Mouse (Mus musculus) kidney, postnatal 10 days (tissue): ENCODE results near the gene Pxylp1.

Experiments used
- DNase-seq: peaks from one replicate; pipeline ENCODE4 v3.0.0; 2021; ENCODE audit warnings: mixed read lengths

Pxylp1 gene

GRCm38 (mm10) chr9:96890266-96890665 lies 2.2 kb downstream of the Pxylp1 start:
- no peak for DNase-seq

- peak; percentile 91 for DNase-seq
Observed at GRCm38 (mm10) chr9:96889345-96890021, 3.0 kb downstream of the Pxylp1 start.

- DNase-seq, result peak; percentile 46
Observed at GRCm38 (mm10) chr9:96888742-96889344, 3.6 kb downstream of the Pxylp1 start.

GRCm38 (mm10) chr9:96887954-96888353 lies 4.5 kb downstream of the Pxylp1 start:
- no peak for DNase-seq

- no peak for DNase-seq
Observed at GRCm38 (mm10) chr9:96887492-96887891, 5.0 kb downstream of the Pxylp1 start.

DNA sequence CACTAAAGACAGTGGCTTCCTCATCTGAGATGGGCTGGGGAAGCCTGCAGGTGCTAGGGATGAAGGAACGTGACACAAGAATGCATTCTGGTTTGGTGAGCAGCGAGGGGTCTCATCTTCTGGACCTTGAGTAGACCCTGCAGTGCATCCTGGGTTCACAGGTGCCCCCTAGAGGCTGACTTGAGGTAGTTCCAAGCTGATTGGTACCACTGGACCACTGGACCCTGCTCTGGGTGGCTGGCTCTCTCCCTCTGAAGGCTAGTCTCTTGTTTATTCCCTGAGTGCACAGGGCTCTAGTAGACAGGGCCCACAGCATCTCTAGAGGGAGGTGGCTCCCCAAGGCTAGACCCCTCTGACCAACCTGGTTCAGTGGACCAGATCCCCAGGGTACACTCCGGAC lies 6.7 kb downstream of the Pxylp1 start:
- no peak for DNase-seq

DNA sequence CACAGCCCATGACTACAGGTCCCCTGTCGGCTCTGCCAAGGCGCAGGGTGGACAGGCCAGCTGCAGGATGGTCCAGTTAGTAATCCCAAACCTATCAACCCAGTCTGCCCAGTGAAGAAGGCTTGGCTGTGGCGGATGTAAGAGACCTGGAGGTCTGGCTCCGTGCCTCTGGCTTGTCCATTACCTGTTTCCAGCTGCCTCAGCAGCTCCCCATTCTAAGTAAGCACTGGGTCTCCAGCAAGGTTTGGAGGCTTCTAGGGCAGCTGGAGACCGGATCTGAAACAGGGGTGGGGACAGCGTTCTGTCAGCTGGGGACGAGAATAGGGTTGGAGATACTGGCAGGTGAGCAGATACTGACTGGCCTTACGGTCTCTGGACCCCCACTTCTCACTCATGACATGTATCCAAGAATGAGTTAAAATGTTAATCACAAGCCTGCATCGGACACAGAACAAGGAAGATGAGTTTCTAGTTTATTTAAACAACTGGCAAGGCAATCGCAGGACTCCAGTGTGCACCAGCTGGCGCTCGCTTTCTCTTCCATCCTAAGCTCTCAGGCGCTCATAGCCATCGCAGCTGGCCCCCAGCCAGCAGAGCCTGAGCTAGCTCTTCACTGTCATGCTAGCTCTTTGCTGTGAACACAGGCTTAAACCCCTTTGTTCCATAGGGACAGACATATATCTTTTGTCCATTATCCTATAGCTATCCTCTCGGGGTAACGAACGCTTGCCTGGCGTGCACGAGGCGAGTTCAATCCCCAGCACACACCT lies 9.8 kb downstream of the Pxylp1 start:
- no peak for DNase-seq

DNA sequence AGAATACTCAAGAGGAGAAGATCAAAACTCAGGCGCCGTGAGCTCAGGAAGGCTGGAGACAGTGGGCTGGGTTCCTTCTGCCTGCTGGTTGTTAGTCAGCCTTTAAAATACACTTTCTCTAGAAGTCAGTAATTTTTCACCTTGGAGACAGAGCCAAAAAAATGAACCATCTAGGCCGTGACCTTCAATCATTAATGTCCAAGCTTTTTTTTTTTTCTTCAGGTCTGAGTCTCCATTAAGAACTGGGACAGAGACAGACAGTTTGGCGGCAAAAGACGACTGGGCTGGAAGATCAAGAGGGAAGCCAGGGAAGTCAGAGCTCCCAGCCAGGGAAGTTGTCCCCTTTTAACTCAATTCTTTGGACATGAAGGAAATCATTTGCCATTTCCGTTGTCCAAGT lies 10.6 kb downstream of the Pxylp1 start:
- no peak for DNase-seq

DNA sequence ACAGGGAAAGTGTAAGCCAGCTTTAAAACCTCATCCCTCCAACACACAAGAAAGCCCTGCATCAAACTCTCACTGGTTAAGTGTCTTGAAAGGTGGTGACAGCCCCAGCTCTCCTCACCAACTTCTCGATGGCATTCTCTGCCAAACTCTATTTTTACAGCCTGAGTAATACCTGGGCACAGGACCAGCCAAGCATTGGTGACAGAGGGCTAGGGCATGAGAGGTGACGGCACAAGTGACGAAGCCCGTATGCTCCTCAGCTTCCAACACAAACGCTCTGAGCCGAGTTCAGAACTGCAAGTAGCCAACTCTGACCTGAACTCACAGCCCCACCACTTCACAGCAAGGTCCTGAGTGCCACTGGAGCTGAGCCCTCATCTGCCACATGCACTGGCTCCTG lies 13.4 kb downstream of the Pxylp1 start:
- DNase-seq, result no peak

- no peak for DNase-seq
Observed at GRCm38 (mm10) chr9:96878464-96878863, 14.0 kb downstream of the Pxylp1 start.

- DNase-seq, result no peak
Observed at GRCm38 (mm10) chr9:96875704-96876103, 16.8 kb downstream of the Pxylp1 start.

GRCm38 (mm10) chr9:96873082-96873481 lies 19.4 kb downstream of the Pxylp1 start:
- DNase-seq, result peak; percentile 52

DNA sequence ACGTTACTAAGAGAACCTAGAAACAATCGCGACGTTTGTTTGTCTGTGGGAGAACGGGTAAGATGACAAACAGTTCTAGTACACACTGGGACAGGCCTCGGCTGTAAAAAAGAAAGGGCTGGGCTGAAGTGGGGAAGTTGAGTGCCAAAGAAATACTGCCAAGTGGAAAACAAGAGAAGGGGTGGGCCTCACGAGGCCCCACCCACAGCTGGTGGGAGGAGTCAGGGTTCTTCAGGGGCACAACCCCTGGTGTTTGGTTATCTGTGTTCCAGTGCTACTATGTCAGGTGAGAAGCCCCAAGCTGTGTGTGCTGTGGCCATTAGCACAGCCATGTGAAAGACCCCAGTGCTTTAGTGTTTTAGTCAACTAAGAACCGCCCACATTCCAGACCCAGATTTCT lies 22.4 kb downstream of the Pxylp1 start:
- DNase-seq, result no peak

DNA sequence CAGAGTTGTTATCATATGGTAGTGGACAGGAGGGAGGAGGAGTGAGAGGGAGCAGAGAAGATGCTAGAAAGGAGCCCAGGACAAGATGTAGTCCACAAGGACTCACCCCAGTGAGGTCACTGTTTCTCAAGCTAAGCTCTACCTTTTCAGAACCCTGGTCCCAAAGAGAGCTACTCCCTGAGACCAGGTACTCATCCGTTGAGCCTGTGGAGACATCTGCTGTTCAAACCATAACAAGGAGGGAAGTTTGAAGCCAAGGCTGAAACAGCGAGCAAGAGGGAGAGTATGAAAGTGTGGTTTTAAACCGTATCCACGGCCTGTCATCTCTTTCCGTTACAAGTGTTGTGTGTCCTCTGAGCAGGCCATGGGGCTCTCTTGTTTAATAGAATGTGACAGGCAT lies 22.9 kb downstream of the Pxylp1 start:
- DNase-seq, result no peak

- DNase-seq, result no peak
Observed at GRCm38 (mm10) chr9:96868546-96868945, 23.9 kb downstream of the Pxylp1 start.

DNA sequence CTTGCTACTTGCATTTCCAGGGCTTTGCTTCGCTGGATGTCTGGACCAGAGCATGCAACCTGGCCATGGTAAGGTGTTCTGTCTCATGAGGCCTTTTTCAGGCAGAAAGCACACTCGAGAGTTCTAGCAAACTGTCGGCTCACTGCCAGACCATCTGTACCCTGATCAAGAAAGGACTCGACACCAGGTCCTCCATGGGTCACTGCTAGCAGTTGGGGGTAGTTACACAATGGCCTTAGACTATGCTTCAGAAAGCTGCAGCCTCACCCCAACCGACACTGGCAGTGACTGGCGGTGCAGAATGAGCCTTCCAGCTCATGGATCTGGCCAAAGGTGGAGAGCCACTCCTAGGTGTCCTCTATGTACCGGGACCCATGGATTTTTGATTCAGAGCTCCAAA lies 25.3 kb downstream of the Pxylp1 start:
- DNase-seq, result peak; percentile 55

- DNase-seq, result peak; percentile 44
Observed at GRCm38 (mm10) chr9:96866196-96866595, 26.3 kb downstream of the Pxylp1 start.

DNA sequence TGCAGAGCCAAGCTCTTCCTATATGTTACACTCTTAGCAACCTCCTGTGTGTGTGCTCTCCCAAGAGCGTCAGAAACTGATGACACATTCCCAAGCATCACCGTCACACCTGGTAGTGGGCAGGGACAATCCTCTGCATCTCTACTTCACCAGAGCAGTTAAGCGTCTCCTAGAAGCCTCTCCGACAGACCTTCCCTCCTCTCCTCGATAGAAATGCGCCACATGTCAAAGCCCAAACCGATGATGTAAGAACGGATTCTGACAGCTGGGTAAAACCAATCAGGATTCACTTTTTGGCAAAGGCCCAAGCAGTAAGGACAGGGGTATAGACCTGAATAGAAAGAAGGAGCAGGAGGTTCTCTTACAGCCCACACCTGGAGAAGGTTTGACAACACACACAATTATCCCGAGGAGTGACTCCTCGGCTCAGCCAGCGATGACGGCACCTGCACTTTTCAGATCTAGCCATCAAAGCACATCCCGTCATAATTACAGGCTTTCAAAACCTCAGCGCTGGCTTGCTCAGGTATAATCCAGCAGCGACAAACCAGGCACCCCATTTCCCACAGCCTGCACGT lies 26.9 kb downstream of the Pxylp1 start:
- no peak for DNase-seq

DNA sequence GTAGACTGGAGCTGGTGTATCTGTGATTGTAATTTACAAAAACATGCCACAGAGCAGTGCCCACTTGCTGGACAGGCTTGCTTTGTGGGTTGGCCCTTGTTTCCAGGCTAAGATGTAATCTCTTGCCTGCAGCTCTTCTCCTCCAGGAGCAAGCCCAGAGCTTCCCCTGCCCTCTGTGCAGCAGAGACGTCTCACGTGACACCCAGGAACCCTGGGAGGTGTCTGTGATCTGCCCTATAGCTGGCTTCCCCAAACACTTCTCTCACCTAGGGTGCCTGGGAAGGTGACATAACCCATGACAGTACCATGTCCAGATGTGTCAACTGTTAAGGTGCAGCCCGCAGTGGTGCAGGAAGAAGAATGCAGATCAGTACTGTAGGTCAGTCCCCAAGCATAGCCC lies 28.9 kb downstream of the Pxylp1 start:
- DNase-seq, result no peak

DNA sequence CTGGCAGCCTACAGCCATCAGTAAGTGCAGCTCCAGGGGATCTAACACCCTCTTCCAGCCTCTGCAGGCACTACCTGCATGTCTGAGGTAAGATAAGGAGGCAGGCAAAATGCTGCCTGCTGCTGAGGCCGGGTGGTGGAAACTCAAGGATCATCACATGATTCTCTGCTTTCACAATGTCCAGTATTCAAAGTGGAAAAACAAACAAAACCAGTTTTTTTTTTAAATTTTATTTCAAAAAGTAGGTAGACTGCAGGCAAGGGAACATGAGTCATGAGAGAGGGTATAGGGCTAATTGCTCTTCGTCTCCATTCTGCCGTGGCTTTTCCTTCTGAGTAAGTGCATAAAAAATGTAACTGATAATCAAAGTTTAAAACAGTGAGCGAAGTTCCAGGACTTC lies 29.6 kb downstream of the Pxylp1 start:
- DNase-seq, result no peak

- no peak for DNase-seq
Observed at GRCm38 (mm10) chr9:96861092-96861487, 31.4 kb downstream of the Pxylp1 start.

DNA sequence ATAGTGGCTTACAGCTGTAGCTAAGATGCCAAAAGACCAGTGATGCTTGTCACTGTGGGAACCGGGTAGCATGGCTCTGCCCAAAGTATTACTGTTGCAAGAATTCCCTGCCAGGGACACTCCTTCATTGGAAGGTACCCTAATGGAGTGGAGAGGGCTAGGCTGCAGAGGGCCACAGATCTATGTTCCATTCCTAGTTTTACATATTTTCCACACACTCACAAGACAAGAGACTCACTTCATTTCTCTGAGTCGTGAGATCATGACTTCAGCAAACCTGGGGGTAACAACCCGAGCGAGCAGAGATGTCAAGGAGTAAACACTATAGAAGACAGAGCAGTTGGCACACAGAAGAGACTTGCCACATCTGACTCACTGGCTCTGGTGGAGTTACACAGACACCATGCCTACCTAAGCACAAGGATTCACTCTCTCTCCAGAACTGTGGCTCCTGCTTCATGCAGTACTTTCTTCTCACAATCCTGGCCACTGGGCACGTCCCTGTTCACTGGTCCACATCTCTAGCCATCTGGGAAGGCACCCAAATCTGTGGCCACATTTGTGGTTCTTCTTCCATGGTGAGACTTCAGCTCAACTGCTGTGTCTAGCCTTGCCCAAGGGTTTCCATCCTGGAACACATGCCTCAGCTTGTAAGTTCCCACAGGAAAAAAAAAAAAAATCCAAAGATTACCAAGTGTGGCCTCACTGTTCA lies 31.9 kb downstream of the Pxylp1 start:
- DNase-seq, result no peak

DNA sequence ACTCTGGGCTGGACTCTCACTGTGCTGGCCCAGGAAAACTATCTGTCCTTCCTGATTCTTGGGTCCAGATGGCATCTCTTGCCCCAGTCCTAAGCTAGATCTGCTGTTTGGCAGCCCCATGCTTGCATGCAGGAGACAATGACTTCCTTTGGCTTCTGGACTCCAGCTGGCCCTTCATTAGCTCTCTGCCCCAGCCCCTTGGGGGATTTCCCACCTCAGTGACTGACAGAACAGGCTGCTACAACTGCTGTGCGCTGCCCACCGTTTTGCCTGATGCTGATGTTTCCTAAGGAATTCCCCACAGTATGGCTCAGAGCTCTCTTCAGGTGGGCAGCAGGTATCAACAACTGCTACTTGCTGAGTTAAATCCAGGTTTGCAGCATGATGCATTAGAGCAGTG lies 33.4 kb downstream of the Pxylp1 start:
- no peak for DNase-seq
